Mouse (Mus musculus): ENCODE measurements at regions not wholly inside any gene's neighbourhood (a gene's known extent, or its start where the extent isn't known, plus 50 kb on each side); places are given as distances from the start of the nearest gene placed in this dataset.

GRCm38 (mm10) chr5:77532261-77533015, 124.6 kb upstream of the Igfbp7 start:
- peaks cover 2 to 8% of the 10 kb centered on the region in 2 experiments; a peak in 3 of 4 replicates for H3K4me1 ChIP-seq (ENCODE audit: control insufficient read depth in 1 of 2, insufficient read depth in 2 of 2)
- no peaks in the 10 kb centered on the region for H3K36me3 ChIP-seq (replicated peaks in 1 of 2; ENCODE audit: control insufficient read depth in 1 of 2, insufficient read depth in 1 of 2, low read length in 1 of 2)
- no peak for TF ChIP-seq MAX (IDR thresholded peaks at IDR 0.05; ENCODE audit: low read length)
- H3K79me2 ChIP-seq (replicated peaks; ENCODE audit: control insufficient read depth, extremely low read depth, insufficient read depth, poor library complexity, severe bottlenecking) = no peaks in the 10 kb centered on the region
- H3K4me3 ChIP-seq (replicated peaks in 1 of 3; ENCODE audit: low read depth in 2 of 3, low read length in 2 of 3, poor library complexity in 1 of 3) = no peak overlapping the region
- H3K4me2 ChIP-seq (ENCODE audit: insufficient read depth, low read depth, poor library complexity, severe bottlenecking) = no peak overlapping the region
- in situ Hi-C loops (cut with MboI; ENCODE audit: low pct_ligation_motif_present, low pct_unique_long_range_greater_than_20kb, low sequenced_read_pairs) = no loop called here
- no peaks in the 10 kb centered on the region for H3K27me3 ChIP-seq (replicated peaks)
- no peak overlapping the region for H3K27ac ChIP-seq (ENCODE audit: insufficient read depth, low read depth)
- no peak overlapping the region for H3K9ac ChIP-seq (ENCODE audit: insufficient read depth, low read depth)
- dilution Hi-C loops (cut with MboI; ENCODE audit: extremely low pct_ligation_motif_present, extremely low pct_unique_long_range_greater_than_20kb, low sequenced_read_pairs) = no loop called here
- no peak for DNase-seq (ENCODE audit: extremely low read depth)
- no peaks in the 10 kb centered on the region for H3K9me3 ChIP-seq (replicated peaks; ENCODE audit: low read length)

- Histone ChIP-seq H3K4me2 (ENCODE audit: insufficient read depth, low read depth, poor library complexity, severe bottlenecking) (no peak overlapping the region), H3K4me3 (replicated peaks in 1 of 3; ENCODE audit: low read depth in 2 of 3, low read length in 2 of 3, poor library complexity in 1 of 3) (no peak overlapping the region), H3K9me3 (replicated peaks; ENCODE audit: low read length) (no peaks in the 10 kb centered on the region), H3K27ac (ENCODE audit: insufficient read depth, low read depth) (no peak overlapping the region), H3K27me3 (replicated peaks) (no peaks in the 10 kb centered on the region), H3K36me3 (replicated peaks in 1 of 2; ENCODE audit: control insufficient read depth in 1 of 2, insufficient read depth in 1 of 2, low read length in 1 of 2) (no peaks in the 10 kb centered on the region), H3K4me1 (ENCODE audit: control insufficient read depth in 1 of 2, insufficient read depth in 2 of 2) (peaks cover 1 to 8% of the 10 kb centered on the region in 2 experiments; a peak in 3 of 4 replicates), H3K79me2 (replicated peaks; ENCODE audit: control insufficient read depth, extremely low read depth, insufficient read depth, poor library complexity, severe bottlenecking) (no peaks in the 10 kb centered on the region), H3K9ac (ENCODE audit: insufficient read depth, low read depth) (no peak overlapping the region)
- dilution Hi-C loops (cut with MboI; ENCODE audit: extremely low pct_ligation_motif_present, extremely low pct_unique_long_range_greater_than_20kb, low sequenced_read_pairs) = no loop called here
- DNase-seq (ENCODE audit: extremely low read depth) = no peak
- in situ Hi-C loops (cut with MboI; ENCODE audit: low pct_ligation_motif_present, low pct_unique_long_range_greater_than_20kb, low sequenced_read_pairs) = no loop called here
- TF ChIP-seq CHD1 (IDR thresholded peaks at IDR 0.05; ENCODE audit: low read depth, low read length) = no peak
- no peak for TF ChIP-seq MYC (IDR thresholded peaks at IDR 0.05; ENCODE audit: low read depth, low read length)
- no peak for TF ChIP-seq PAX5 (IDR thresholded peaks at IDR 0.05; ENCODE audit: low read length)
- no peak for TF ChIP-seq MEF2A (IDR thresholded peaks at IDR 0.05; ENCODE audit: borderline replicate concordance, low read depth, low read length)
- no peak for TF ChIP-seq ZMIZ1 (IDR thresholded peaks at IDR 0.05; ENCODE audit: low read depth, low read length)
- TF ChIP-seq GABPA (IDR thresholded peaks at IDR 0.05; ENCODE audit: insufficient replicate concordance, low read depth, low read length) = no peak
- TF ChIP-seq ZC3H11A (IDR thresholded peaks at IDR 0.05; ENCODE audit: low read depth, low read length) = no peak
- no peak for TF ChIP-seq ZNF384 (IDR thresholded peaks at IDR 0.05; ENCODE audit: low read depth, low read length)
- TF ChIP-seq HCFC1 (IDR thresholded peaks at IDR 0.05; ENCODE audit: low read depth, low read length) = no peak
- TF ChIP-seq KAT2A (IDR thresholded peaks at IDR 0.05; ENCODE audit: insufficient replicate concordance, low read length) = no peak
- no peak for TF ChIP-seq CHD2 (IDR thresholded peaks at IDR 0.05; ENCODE audit: low read length)
- no peak for TF ChIP-seq E2F4 (IDR thresholded peaks at IDR 0.05; ENCODE audit: insufficient replicate concordance, low read depth, low read length)
- no peak for TF ChIP-seq RAD21 (IDR thresholded peaks at IDR 0.05; ENCODE audit: low read depth, low read length)
- no peak for TF ChIP-seq USF1 (IDR thresholded peaks at IDR 0.05; ENCODE audit: low read depth, low read length)
Observed at GRCm38 (mm10) chr5:77530376-77530775, 122.5 kb upstream of the Igfbp7 start.
